Mouse (Mus musculus): ENCODE data around the gene Wfdc8.
"Not testable (repeated sequence)": the region's sequence is repeated elsewhere in the genome, so short reads cannot be mapped to it uniquely, and the experiment has no call there.

Wfdc8 gene

DNA sequence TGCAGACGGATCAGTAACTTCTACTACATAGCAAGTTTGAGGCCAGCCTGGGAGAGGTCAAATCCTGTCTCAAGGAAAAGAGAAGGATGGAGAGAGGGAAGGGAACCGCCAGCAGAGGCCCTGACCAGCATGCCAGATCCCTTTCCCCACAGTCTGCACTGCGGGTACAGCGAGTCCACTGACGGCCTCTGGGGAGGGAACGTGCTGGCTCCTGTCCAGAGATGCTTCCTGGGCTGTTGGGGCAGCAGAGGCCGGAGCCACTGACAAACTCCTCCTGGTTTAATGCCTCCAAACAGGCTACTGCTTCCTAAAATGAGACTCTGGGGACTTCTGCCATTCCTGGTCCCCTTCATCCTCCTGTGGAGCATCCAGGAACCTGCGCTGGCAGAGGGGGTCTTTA is at the start of gene Wfdc8, which contains the start of gene Wfdc6b:
Wfdc8 (minus strand) TSS at position 156 of the 400 bp plus-strand sequence.
Wfdc6b (plus strand) TSS at position 52 of the 400 bp plus-strand sequence.
- not testable (repeated sequence) for DNase-seq (ENCODE audit: low read depth in 2 of 2, low spot score in 2 of 2)

- no peak for DNase-seq (ENCODE audit: low read depth in 2 of 2, low spot score in 2 of 2)
Measured at GRCm38 (mm10) chr2:164656483-164656882, 43.1 kb upstream of the Wfdc8 start, which contains the start of gene Wfdc9. Wfdc9 (minus strand) TSS chr2:164656583.

- DNase-seq (ENCODE audit: low read depth in 2 of 2, low spot score in 2 of 2): peak in 1 of 2 experiments; percentile 24
Measured at GRCm38 (mm10) chr2:164655858-164656257, 42.4 kb upstream of the Wfdc8 start, which contains the start of gene Wfdc10. Wfdc10 (plus strand) TSS chr2:164656046.

GRCm38 (mm10) chr2:164641881-164642673 is 28.7 kb upstream of the Wfdc8 start:
- no peak for DNase-seq (ENCODE audit: low read depth in 2 of 2, low spot score in 2 of 2)

- no peak for DNase-seq (ENCODE audit: low read depth in 2 of 2, low spot score in 2 of 2)
Measured at GRCm38 (mm10) chr2:164641129-164641528, 27.7 kb upstream of the Wfdc8 start.

DNA sequence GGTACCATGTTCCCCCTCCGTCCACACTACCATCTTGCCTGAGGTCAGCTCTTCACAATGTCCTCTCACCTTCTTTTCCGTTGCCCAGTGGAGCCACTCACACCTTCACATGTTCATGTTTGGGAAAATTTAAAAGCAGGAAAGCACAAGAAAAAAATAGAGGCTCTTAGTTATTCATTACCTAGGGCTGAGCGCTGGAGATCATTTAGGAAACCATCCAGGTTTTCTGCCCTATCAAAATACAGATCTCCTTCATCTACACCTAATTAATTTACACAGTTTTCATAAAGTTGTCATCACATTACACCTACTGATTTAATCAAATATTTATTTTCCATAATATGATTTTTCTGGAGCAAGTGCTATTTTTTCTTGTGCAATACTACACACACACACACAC is 25.3 kb upstream of the Wfdc8 start, which contains the start of gene Wfdc16:
Wfdc16 (minus strand) TSS at position 101 of the 400 bp plus-strand sequence.
- no peak for DNase-seq (ENCODE audit: low read depth in 2 of 2, low spot score in 2 of 2)

DNA sequence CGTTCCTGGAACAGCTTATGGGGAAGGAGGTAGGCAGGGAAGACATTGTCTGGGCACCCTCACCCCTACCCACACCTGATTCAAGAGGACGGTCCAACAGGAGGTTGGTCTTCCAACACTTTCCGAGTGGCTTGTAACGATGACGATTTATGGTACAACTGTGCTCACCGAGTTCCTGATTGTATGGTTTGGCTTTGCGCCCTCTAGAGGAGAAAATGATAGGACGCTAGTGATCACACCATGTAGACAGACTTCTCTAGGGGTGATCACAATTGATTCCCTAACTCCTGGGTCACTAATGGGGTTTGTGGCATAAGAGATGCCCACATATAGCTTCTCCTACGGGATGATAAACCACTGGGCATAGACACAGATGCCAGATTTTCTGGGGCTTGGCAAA is 21.8 kb upstream of the Wfdc8 start:
- no peak for DNase-seq (ENCODE audit: low read depth in 2 of 2, low spot score in 2 of 2)

DNA sequence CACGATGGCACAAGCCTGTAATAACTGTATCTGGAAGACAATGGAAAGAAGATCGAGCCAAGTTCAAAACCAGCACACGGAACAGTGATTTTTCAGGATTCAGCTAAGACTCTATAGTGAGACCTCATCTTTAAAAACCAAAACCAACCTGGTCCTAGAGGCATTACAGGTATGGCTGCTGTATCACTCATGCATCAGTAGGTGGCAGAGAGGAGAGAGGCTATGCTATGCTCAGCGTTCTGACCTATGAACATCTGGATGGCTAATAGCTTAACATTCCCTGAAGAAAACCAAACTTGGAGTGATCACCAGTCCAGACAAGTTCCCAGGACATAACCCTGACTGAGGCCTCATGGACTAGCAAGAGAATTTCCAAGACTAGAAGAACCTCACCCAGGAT is 8.3 kb upstream of the Wfdc8 start:
- DNase-seq (ENCODE audit: low read depth in 2 of 2, low spot score in 2 of 2): no peak

GRCm38 (mm10) chr2:164619050-164619449 is 5.6 kb upstream of the Wfdc8 start:
- no peak for DNase-seq (ENCODE audit: low read depth in 2 of 2, low spot score in 2 of 2)

- DNase-seq (ENCODE audit: low read depth in 2 of 2, low spot score in 2 of 2): no peak
Measured at GRCm38 (mm10) chr2:164615386-164615785, 2.0 kb upstream of the Wfdc8 start.

DNA sequence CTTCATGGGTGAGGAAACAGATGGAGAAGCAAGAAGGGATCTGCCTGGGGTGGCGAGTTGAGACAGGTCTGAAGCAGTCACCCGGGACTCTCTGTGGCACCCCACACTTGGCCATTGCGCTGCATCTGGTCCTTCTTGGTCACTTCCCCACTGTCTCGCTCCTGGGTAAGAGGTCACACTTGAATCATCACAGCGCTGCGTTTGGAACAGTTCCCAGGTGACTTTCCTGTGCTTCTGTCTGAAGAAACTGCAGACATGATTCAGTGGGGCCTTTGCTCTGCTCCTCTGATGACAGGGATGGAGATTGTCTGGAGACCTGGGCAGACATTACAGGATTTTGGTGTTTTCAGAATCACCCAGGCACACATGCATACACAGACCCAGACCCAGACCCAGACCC is 4.6 kb downstream of the Wfdc8 start:
- DNase-seq (ENCODE audit: low read depth in 2 of 2, low spot score in 2 of 2): no peak

DNA sequence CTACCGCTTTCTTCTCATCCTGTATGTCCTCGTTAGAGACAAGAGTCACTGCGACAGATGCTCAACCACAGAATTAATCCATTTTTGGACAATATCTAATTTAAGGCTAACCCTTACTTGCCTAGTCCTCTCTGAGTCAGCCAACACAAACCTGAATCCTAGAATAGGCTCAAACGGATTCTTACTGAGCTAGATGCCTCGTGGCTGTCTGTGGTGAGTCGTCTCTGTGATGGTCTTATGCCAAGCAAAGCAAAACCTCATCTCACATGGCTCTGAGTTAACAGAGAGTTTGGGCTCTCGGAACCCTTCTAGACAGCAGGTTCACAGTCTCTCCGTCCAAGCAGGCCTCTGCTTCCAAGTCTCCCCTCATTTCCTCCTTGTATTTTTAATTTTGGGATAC is 9.0 kb downstream of the Wfdc8 start:
- no peak for DNase-seq (ENCODE audit: low read depth in 2 of 2, low spot score in 2 of 2)

GRCm38 (mm10) chr2:164603482-164603881 is 9.9 kb downstream of the Wfdc8 start:
- DNase-seq (ENCODE audit: low read depth in 2 of 2, low spot score in 2 of 2): no peak

DNA sequence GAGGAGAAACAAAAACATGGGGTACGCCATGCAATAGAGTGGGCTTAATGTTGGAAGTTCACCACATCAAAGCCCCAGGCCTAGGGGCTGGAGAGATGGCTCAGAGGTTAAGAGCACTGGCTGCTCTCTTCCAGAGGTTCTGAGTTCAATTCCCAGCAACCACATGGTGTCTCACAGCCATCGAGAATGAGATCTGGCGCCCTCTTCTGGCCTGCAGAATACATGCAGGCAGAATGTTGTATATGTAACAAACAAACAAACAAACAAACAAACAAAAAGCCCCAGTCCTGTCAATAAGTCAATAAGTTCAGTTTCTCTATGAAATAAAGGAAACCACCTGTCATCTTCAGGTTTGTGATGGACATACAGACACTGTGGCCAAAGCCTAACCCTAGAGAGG is 13.2 kb downstream of the Wfdc8 start:
- DNase-seq (ENCODE audit: low read depth in 2 of 2, low spot score in 2 of 2): no peak

DNA sequence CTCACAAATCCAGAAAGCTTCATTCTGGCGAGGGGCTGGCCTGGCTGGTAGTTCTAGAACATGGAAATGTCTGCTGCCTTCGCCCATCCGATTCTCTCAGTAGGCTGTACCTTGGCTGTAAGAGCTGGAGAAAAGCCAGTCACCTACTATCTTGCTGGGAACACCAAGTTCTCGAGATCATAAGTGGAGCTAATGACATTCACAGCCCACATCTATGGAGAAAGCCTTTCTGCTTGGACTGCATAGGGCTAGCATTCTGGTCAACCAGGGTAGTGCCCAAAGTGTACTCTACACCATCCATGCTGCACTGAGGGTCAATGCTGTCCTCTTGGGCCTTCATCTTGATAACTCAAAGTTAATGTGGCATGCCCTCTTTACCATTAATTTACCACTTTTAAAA is 19.9 kb downstream of the Wfdc8 start, which contains the start of gene Eppin:
Eppin (minus strand) TSS at position 101 of the 400 bp plus-strand sequence.
- DNase-seq (ENCODE audit: low read depth in 2 of 2, low spot score in 2 of 2): no peak

- no peak for DNase-seq (ENCODE audit: low read depth in 2 of 2, low spot score in 2 of 2)
Measured at GRCm38 (mm10) chr2:164592014-164592413, 21.4 kb downstream of the Wfdc8 start.

GRCm38 (mm10) chr2:164585025-164585725 is 28.3 kb downstream of the Wfdc8 start, which contains the start of gene Wfdc6a:
Wfdc6a (minus strand) TSS chr2:164585447.
- DNase-seq (ENCODE audit: low read depth in 2 of 2, low spot score in 2 of 2): not testable (repeated sequence)

GRCm38 (mm10) chr2:164573359-164573758 is 40.1 kb downstream of the Wfdc8 start, which contains the start of gene Spint3:
Spint3 (minus strand) TSS chr2:164573459.
- DNase-seq (ENCODE audit: low read depth in 2 of 2, low spot score in 2 of 2): not testable (repeated sequence)

- no peak for DNase-seq (ENCODE audit: low read depth in 2 of 2, low spot score in 2 of 2)
Measured at GRCm38 (mm10) chr2:164567460-164567859, 46.0 kb downstream of the Wfdc8 start.

DNA sequence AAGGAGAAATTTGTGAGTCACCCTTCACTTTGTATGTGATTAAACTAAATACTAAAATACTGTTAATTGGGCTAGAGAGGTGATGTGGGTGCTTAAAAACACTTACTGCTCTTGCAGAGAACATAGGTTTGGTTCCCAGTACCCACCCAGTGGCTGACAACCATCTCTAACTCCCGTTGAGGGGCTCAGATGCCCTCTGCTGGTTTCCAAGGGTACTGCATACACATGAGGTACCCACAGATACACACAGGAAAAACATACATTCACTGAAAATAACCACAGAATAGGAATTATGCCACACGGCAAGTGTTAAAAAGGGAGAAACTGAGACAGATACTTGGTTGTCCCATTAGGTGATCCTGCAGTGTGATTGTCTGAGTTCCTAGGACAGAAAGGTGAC is 46.4 kb downstream of the Wfdc8 start:
- no peak for DNase-seq (ENCODE audit: low read depth in 2 of 2, low spot score in 2 of 2)

GRCm38 (mm10) chr2:164564346-164564745 is 49.1 kb downstream of the Wfdc8 start:
- no peak for DNase-seq (ENCODE audit: low read depth in 2 of 2, low spot score in 2 of 2)
